Mouse (Mus musculus) stomach, postnatal 0 days (tissue): ENCODE data around the gene Cryl1. TPM values are rescaled to one million over a fixed set of nuclear protein-coding genes. Genes with fewer than 3 reads are reported as not detected.
A peak's percentile ranks its signal among the peaks of the same experiment; 100 is the strongest.

Experiments
- ATAC-seq: fragments of 200-750 bp; cut with Nextera tagmentation; 2 replicates; pipeline ENCODE4 v1.8.0; 2017; ENCODE audit not compliant: low FRiP score, low TSS enrichment
- DNase-seq: peaks from one replicate; pipeline ENCODE4 v3.0.0-alpha.2; 2016; ENCODE audit warnings: low spot score
- H3K27ac ChIP-seq: fragments of 300-500 bp; sonication (generic); replicated peaks from 2 replicates; pipeline ENCODE4 v1.5.1; 2014; ENCODE audit warnings: mild to moderate bottlenecking, control low read depth
- H3K27me3 ChIP-seq: fragments of 300-500 bp; sonication (generic); 2 replicates; pipeline ENCODE4 v1.6.1; 2014; ENCODE audit warnings: low read length; ENCODE audit not compliant: control insufficient read depth, insufficient read depth
- H3K36me3 ChIP-seq: fragments of 300-500 bp; sonication (generic); 2 replicates; pipeline ENCODE4 v1.6.1; 2014; ENCODE audit warnings: low read length, mixed read lengths; ENCODE audit not compliant: control insufficient read depth, insufficient read depth
- H3K4me1 ChIP-seq: fragments of 300-500 bp; sonication (generic); replicated peaks from 2 replicates; pipeline ENCODE4 v1.6.1; 2014; ENCODE audit warnings: antibody characterized with exemption; ENCODE audit not compliant: control insufficient read depth, insufficient read depth
- H3K4me2 ChIP-seq: fragments of 300-500 bp; sonication (generic); replicated peaks from 2 replicates; pipeline ENCODE4 v1.6.1; 2014; ENCODE audit warnings: low read depth, mild to moderate bottlenecking, control low read depth, moderate library complexity
- H3K4me3 ChIP-seq: fragments of 300-500 bp; sonication (generic); 2 replicates; pipeline ENCODE4 v1.5.1; 2014; ENCODE audit warnings: low read depth, low read length, control low read depth
- H3K9ac ChIP-seq: fragments of 300-500 bp; sonication (generic); 2 replicates; pipeline ENCODE4 v1.6.1; 2014; ENCODE audit warnings: mild to moderate bottlenecking, low read length, control low read depth, mixed read lengths
- H3K9me3 ChIP-seq: fragments of 300-500 bp; sonication (generic); 2 replicates; pipeline ENCODE4 v1.6.1; 2016; ENCODE audit warnings: low read length; ENCODE audit not compliant: control insufficient read depth
- CTCF ChIP-seq: IDR thresholded peaks from 2 replicates; pipeline ENCODE4 v1.5.1; 2016; ENCODE audit warnings: antibody characterized with exemption, low read depth, mild to moderate bottlenecking, moderate library complexity
- EP300 ChIP-seq: optimal IDR thresholded peaks from 2 replicates; pipeline ENCODE3; 2016; ENCODE audit warnings: antibody characterized with exemption
- WGBS: fragments of 180-500 bp; shearing (Covaris S2); extraction: QIAGEN DNeasy Blood & Tissue Kit; methylation state at CpG from one replicate; pipeline ENCODE4 v1.1.7; 2014; 5-methylcytosine and 5-hydroxymethylcytosine counted together
- polyA plus RNA-seq: library from polyadenylated mRNA; unstranded; fragments of >200 nt; fragmentation: Nextera tagmentation; extraction: Ambion mirVana; gene quantifications from 2 replicates; pipeline ENCODE4 v1.2.1, GENCODE M21; 2015

Gene Cryl1
- polyA plus RNA-seq, 1 experiment from 2014 or later = 49.8 TPM

GRCm38 (mm10) chr14:57412166-57412565 lies 13.8 kb upstream of the Cryl1 start:
- ATAC-seq (no peak), DNase-seq (peak; percentile 18)
- no peak for TF ChIP-seq EP300
- TF ChIP-seq CTCF = no peak
- 51% methylated on average over 7 of the region's 7 CpGs for WGBS
- no peaks in the 10 kb centered on the region for H3K36me3 ChIP-seq
- no peak overlapping the region for H3K4me2 ChIP-seq
- no peaks in the 10 kb centered on the region for H3K27me3 ChIP-seq
- no peak overlapping the region for H3K27ac ChIP-seq
- H3K9me3 ChIP-seq = no peaks in the 10 kb centered on the region
- no peak overlapping the region for H3K9ac ChIP-seq
- no peaks in the 10 kb centered on the region for H3K4me1 ChIP-seq
- H3K4me3 ChIP-seq = no peak overlapping the region

GRCm38 (mm10) chr14:57409106-57409505 lies 10.8 kb upstream of the Cryl1 start:
- DNase-seq (no peak), ATAC-seq (no peak)
- Histone ChIP-seq H3K27ac (no peak overlapping the region), H3K4me2 (no peak overlapping the region), H3K36me3 (no peaks in the 10 kb centered on the region), H3K9me3 (no peaks in the 10 kb centered on the region), H3K27me3 (no peaks in the 10 kb centered on the region), H3K4me1 (no peaks in the 10 kb centered on the region), H3K9ac (no peak overlapping the region), H3K4me3 (no peak overlapping the region)
- TF ChIP-seq CTCF (peak; percentile 48), EP300 (no peak)
- 24% methylated on average over 6 of the region's 6 CpGs for WGBS

- Histone ChIP-seq H3K9ac (no peak overlapping the region), H3K4me1 (no peaks in the 10 kb centered on the region), H3K36me3 (no peaks in the 10 kb centered on the region), H3K27me3 (no peaks in the 10 kb centered on the region), H3K9me3 (no peaks in the 10 kb centered on the region), H3K27ac (no peak overlapping the region), H3K4me2 (no peak overlapping the region), H3K4me3 (no peak overlapping the region)
- 76% methylated on average over 8 of the region's 8 CpGs for WGBS
- DNase-seq (no peak), ATAC-seq (no peak)
- TF ChIP-seq CTCF = no peak
- no peak for TF ChIP-seq EP300
Observed at GRCm38 (mm10) chr14:57408100-57408499, 9.8 kb upstream of the Cryl1 start.

GRCm38 (mm10) chr14:57407039-57407987 lies 9.0 kb upstream of the Cryl1 start:
- 4% methylated on average over 12 of the region's 12 CpGs for WGBS
- Histone ChIP-seq H3K4me1 (no peaks in the 10 kb centered on the region), H3K27me3 (no peaks in the 10 kb centered on the region), H3K36me3 (no peaks in the 10 kb centered on the region), H3K4me2 (peak overlapping the region; percentile 6; the same call in 1 of the 2 replicates), H3K4me3 (no peak overlapping the region), H3K9ac (no peak overlapping the region), H3K9me3 (no peaks in the 10 kb centered on the region), H3K27ac (no peak overlapping the region)
- TF ChIP-seq CTCF = peak; percentile 66
- no peak for TF ChIP-seq EP300
- DNase-seq = peak; percentile 54
- peak; percentile 83 for ATAC-seq

GRCm38 (mm10) chr14:57402815-57403214 lies 4.5 kb upstream of the Cryl1 start:
- no peaks in the 10 kb centered on the region for H3K4me1 ChIP-seq
- no peak overlapping the region for H3K9ac ChIP-seq
- DNase-seq (no peak), ATAC-seq (no peak)
- H3K27me3 ChIP-seq = no peaks in the 10 kb centered on the region
- no peak overlapping the region for H3K4me3 ChIP-seq
- TF ChIP-seq CTCF (no peak), EP300 (no peak)
- no peak overlapping the region for H3K27ac ChIP-seq
- no peaks in the 10 kb centered on the region for H3K36me3 ChIP-seq
- H3K4me2 ChIP-seq = no peak overlapping the region
- H3K9me3 ChIP-seq = no peaks in the 10 kb centered on the region

- DNase-seq (no peak), ATAC-seq (peak; percentile 56)
- peak overlapping the region; percentile 65 for H3K4me3 ChIP-seq
- H3K36me3 ChIP-seq = no peaks in the 10 kb centered on the region
- peak overlapping the region; percentile 41 for H3K9ac ChIP-seq
- H3K27ac ChIP-seq = peak overlapping the region; percentile 79
- peak overlapping the region; percentile 91 for H3K4me2 ChIP-seq
- H3K27me3 ChIP-seq = no peaks in the 10 kb centered on the region
- TF ChIP-seq CTCF = no peak
- no peak for TF ChIP-seq EP300
- no peaks in the 10 kb centered on the region for H3K4me1 ChIP-seq
- WGBS = 4% methylated on average over 13 of the region's 13 CpGs
- no peaks in the 10 kb centered on the region for H3K9me3 ChIP-seq
Observed at GRCm38 (mm10) chr14:57398813-57399427, 591 bp upstream of the Cryl1 start.
